Mouse (Mus musculus): ENCODE measurements around the gene Hes7.
A peak's percentile ranks its signal among the peaks of the same experiment; 100 is the strongest.

The Hes7 gene

GRCm38 (mm10) chr11:69120221-69121000 is at the start of gene Hes7:
Hes7 (plus strand) TSS chr11:69120404.
- no peak for DNase-seq (ENCODE audit: low spot score)

- DNase-seq (ENCODE audit: low spot score), result peak; percentile 90
These were observed 49.5 kb upstream of the Hes7 start, which contains the start of gene Tmem107 for GRCm38 (mm10) chr11:69070590-69071222. Tmem107 (plus strand) TSS chr11:69070806.

GRCm38 (mm10) chr11:69071262-69071661 is 48.9 kb upstream of the Hes7 start:
- DNase-seq (ENCODE audit: low spot score), result no peak

GRCm38 (mm10) chr11:69072234-69072633 is 48.0 kb upstream of the Hes7 start:
- DNase-seq (ENCODE audit: low spot score), result no peak

GRCm38 (mm10) chr11:69072666-69073064 is 47.5 kb upstream of the Hes7 start:
- DNase-seq (ENCODE audit: low spot score), result no peak

- DNase-seq (ENCODE audit: low spot score), result peak; percentile 97
These were observed 46.9 kb upstream of the Hes7 start for GRCm38 (mm10) chr11:69073065-69073888.

GRCm38 (mm10) chr11:69073951-69074775 is 46.0 kb upstream of the Hes7 start:
- peak; percentile 64 for DNase-seq (ENCODE audit: low spot score)

GRCm38 (mm10) chr11:69074776-69075069 is 45.5 kb upstream of the Hes7 start:
- DNase-seq (ENCODE audit: low spot score), result no peak

- no peak for DNase-seq (ENCODE audit: low spot score)
These were observed 44.3 kb upstream of the Hes7 start for GRCm38 (mm10) chr11:69075764-69076479.

- DNase-seq (ENCODE audit: low spot score), result no peak
These were observed 43.6 kb upstream of the Hes7 start for GRCm38 (mm10) chr11:69076572-69076971.

- no peak for DNase-seq (ENCODE audit: low spot score)
These were observed 42.9 kb upstream of the Hes7 start for GRCm38 (mm10) chr11:69077316-69077715.

- DNase-seq (ENCODE audit: low spot score), result no peak
These were observed 42.2 kb upstream of the Hes7 start for GRCm38 (mm10) chr11:69078041-69078440.

GRCm38 (mm10) chr11:69078805-69079438 is 41.3 kb upstream of the Hes7 start:
- DNase-seq (ENCODE audit: low spot score), result no peak

- no peak for DNase-seq (ENCODE audit: low spot score)
These were observed 39.9 kb upstream of the Hes7 start for GRCm38 (mm10) chr11:69080102-69080854.

GRCm38 (mm10) chr11:69080855-69081222 is 39.4 kb upstream of the Hes7 start:
- DNase-seq (ENCODE audit: low spot score), result no peak

- no peak for DNase-seq (ENCODE audit: low spot score)
These were observed 38.6 kb upstream of the Hes7 start for GRCm38 (mm10) chr11:69081613-69082012.

- no peak for DNase-seq (ENCODE audit: low spot score)
These were observed 34.6 kb upstream of the Hes7 start for GRCm38 (mm10) chr11:69085608-69086007.

GRCm38 (mm10) chr11:69086390-69086789 is 33.8 kb upstream of the Hes7 start:
- DNase-seq (ENCODE audit: low spot score), result no peak

- DNase-seq (ENCODE audit: low spot score), result no peak
These were observed 33.1 kb upstream of the Hes7 start for GRCm38 (mm10) chr11:69087082-69087481.

GRCm38 (mm10) chr11:69087597-69087996 is 32.6 kb upstream of the Hes7 start:
- DNase-seq (ENCODE audit: low spot score), result no peak

Measured in adipocyte (in vitro differentiated cells).